Mouse (Mus musculus): ENCODE results near the gene Rtp4. TPM values are rescaled to one million over a fixed set of nuclear protein-coding genes. Genes with fewer than 3 reads are reported as not detected.

Rtp4 gene
- polyA plus RNA-seq, 1 experiment from 2014 or later = 5.5 TPM

DNA sequence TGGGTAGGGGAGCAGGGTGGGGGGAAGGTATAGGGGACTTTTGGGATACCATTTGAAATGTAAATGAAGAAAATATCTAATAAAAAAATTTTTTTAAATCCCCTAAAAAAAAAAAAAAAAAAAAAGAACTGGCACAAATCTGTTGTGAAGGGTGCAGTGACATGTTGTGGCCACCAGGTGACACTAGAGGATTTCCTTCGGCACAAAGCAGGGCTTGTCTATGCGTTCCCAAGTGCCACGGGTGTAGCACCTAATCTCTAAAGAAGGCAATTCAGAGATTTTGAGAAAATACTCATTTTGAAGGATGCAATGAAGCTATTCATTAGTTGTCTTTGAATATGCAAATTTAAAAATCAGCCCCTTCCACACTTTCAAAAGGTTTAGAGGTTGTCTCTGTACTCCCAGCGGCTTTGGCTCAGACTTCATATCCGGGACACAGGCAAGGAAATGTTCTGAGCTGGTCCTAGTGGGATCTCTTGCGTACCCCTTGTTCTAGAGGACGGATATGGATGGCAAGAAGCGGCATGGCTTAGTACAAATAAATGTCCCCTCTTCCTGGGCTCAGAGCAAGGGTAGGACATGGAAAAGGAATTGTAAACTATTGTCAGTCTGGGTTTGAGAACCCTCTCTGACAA lies 30.4 kb downstream of the Rtp4 start:
- 46% methylated on average over 8 of the region's 8 CpGs for WGBS

DNA sequence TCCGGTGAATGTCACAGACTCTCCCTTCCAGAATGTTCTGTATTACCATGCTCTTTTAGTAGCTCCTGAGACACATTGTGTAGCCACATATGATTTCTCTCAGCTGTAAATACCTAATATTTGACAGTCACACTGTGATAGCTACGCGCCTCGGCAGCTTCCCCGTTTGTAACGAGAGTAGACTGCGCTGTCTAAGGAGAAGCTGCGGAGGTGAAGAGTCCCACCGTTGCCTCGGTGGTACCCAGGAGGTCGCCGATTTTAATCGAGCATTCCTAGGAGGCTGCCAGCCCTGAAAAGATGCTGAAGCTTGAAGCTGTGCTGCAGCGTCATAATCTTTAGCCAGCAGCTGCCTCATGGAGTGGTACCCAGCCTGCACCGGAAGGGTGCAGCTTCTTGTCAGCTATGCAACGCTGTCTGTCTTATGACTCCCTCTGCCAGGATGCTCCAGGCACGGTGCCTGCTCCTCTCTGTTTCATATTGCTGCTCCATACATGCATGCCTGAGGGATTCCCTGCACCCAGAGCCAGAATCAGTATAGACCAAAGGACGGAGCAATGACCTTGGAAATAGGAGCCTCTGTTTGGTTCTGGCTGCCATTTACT lies 31.0 kb downstream of the Rtp4 start:
- Histone ChIP-seq H3K27ac (replicated peaks) (no peak overlapping the region), H3K36me3 (no peaks in the 10 kb centered on the region), H3K9ac (replicated peaks) (no peak overlapping the region), H3K27me3 (no peaks in the 10 kb centered on the region), H3K4me1 (no peaks in the 10 kb centered on the region), H3K4me2 (replicated peaks) (no peak overlapping the region), H3K4me3 (no peak overlapping the region), H3K9me3 (no peaks in the 10 kb centered on the region)
- ATAC-seq (replicated peaks) = peak; percentile 83
- 77% methylated on average over 18 of the region's 18 CpGs for WGBS

More for the DNA sequence above, 30.4 kb downstream of the Rtp4 start:
- H3K9ac ChIP-seq (replicated peaks) = no peak overlapping the region
- H3K36me3 ChIP-seq = no peaks in the 10 kb centered on the region
- no peak overlapping the region for H3K4me2 ChIP-seq (replicated peaks)
- H3K27me3 ChIP-seq = no peaks in the 10 kb centered on the region
- H3K4me3 ChIP-seq = no peak overlapping the region
- no peaks in the 10 kb centered on the region for H3K9me3 ChIP-seq
- peak; percentile 84 for ATAC-seq (replicated peaks)
- H3K27ac ChIP-seq (replicated peaks) = no peak overlapping the region
- no peaks in the 10 kb centered on the region for H3K4me1 ChIP-seq

DNA sequence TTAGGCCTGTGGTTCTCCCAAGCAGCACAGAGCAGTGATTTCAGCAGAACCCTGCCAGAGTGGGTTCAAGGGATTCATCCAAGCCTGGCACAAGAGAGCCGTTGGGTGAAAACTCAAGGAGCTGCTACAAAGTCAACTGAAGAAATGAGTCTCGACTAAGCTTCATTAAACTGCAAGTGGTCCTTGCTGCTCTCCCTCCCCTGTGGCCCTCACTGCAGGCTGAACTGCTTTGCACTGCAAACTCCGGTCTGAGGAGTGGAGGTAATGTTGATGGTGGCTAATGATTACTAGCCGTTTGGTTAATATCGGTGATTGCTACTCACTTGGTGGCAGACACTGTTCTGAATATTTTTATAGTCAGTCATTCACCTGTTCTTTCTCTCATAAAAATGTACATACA lies 34.6 kb downstream of the Rtp4 start:
- WGBS = 82% methylated on average over 5 of the region's 5 CpGs
- Histone ChIP-seq H3K27ac (replicated peaks) (no peak overlapping the region), H3K27me3 (no peaks in the 10 kb centered on the region), H3K9ac (replicated peaks) (no peak overlapping the region), H3K4me3 (no peak overlapping the region), H3K4me1 (no peaks in the 10 kb centered on the region), H3K9me3 (no peaks in the 10 kb centered on the region), H3K4me2 (replicated peaks) (no peak overlapping the region), H3K36me3 (no peaks in the 10 kb centered on the region)
- no peak for ATAC-seq (replicated peaks)

DNA sequence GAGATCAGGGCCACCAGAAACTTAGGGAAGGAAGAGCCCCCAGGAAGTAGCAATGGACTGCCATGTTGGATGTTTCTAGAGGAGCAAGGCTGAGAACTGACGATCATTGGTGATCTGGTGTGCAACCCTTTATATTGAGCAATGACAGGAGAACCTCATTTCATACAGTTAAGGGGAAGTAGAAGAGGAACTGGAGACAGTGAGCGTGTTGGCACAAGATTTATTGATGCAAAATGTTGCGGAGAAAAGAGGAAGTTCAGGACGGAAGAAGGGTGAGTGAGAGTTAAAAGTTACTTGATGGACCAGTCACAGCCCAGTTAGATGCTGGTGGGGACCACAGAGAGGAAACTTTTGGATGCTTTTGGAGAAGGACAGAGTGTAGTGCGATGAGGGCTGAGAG lies 37.1 kb downstream of the Rtp4 start:
- 95% methylated on average over 5 of the region's 5 CpGs for WGBS
- H3K4me1 ChIP-seq = no peaks in the 10 kb centered on the region
- H3K27ac ChIP-seq (replicated peaks) = no peak overlapping the region
- H3K27me3 ChIP-seq = no peaks in the 10 kb centered on the region
- H3K36me3 ChIP-seq = no peaks in the 10 kb centered on the region
- no peak overlapping the region for H3K4me2 ChIP-seq (replicated peaks)
- no peak overlapping the region for H3K9ac ChIP-seq (replicated peaks)
- ATAC-seq (replicated peaks) = no peak
- no peaks in the 10 kb centered on the region for H3K9me3 ChIP-seq
- H3K4me3 ChIP-seq = no peak overlapping the region

DNA sequence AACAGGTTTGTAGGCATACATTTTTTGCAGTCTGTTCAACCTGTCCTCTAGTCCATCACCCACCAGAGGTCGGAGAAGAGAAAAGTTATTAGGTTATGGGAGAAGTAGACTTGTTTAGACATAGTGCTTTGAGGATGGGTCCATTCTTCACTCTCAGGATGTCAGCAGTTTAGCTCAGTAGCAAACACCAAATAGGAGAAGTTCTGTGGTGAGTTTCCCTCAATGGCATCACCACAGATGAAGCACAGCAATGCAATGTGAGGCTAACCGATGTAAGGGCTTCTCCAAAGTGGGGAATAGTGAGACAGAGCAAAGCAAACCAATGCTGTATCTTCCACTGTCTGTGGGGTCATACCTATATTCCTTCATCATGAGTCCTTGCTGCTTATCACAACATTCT lies 37.6 kb downstream of the Rtp4 start:
- no peaks in the 10 kb centered on the region for H3K9me3 ChIP-seq
- no peaks in the 10 kb centered on the region for H3K27me3 ChIP-seq
- no peaks in the 10 kb centered on the region for H3K4me1 ChIP-seq
- H3K4me3 ChIP-seq = no peak overlapping the region
- no peak overlapping the region for H3K27ac ChIP-seq (replicated peaks)
- no peaks in the 10 kb centered on the region for H3K36me3 ChIP-seq
- 86% methylated on average over 2 of the region's 2 CpGs for WGBS
- H3K9ac ChIP-seq (replicated peaks) = no peak overlapping the region
- H3K4me2 ChIP-seq (replicated peaks) = no peak overlapping the region
- no peak for ATAC-seq (replicated peaks)

DNA sequence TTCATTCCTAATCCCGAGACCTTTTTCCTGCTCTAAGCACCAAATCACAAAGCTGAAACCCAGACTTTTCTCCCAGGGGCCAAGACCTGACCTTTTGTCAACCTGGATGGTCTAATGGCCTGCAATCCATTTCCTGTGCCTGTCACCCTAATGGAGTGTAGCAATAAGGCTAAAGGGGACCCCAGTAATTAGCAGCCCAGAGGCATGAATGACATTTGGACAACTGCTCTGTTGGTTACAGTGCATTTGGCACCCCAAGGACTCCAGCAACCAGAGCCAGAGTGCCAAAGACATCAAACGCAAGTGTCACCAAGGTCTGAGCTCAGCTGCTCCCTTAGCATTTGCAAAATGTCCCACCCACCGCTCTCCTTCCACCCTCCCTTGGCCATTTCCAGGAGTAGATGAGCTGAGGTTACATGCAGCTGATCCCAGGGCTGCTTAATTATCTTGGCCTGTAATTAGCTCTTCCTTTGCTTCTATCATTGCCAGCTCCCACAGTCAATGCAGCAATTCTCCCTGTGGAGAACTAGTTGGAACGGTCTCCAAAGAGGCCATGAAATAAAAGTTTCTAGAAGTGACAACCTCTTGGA lies 48.4 kb downstream of the Rtp4 start:
- Histone ChIP-seq H3K4me3 (no peak overlapping the region), H3K36me3 (no peaks in the 10 kb centered on the region), H3K9ac (replicated peaks) (no peak overlapping the region), H3K4me1 (no peaks in the 10 kb centered on the region), H3K4me2 (replicated peaks) (no peak overlapping the region), H3K27ac (replicated peaks) (no peak overlapping the region), H3K9me3 (no peaks in the 10 kb centered on the region), H3K27me3 (no peaks in the 10 kb centered on the region)
- ATAC-seq (replicated peaks) = no peak
- WGBS = 53% methylated on average over 4 of the region's 4 CpGs

DNA sequence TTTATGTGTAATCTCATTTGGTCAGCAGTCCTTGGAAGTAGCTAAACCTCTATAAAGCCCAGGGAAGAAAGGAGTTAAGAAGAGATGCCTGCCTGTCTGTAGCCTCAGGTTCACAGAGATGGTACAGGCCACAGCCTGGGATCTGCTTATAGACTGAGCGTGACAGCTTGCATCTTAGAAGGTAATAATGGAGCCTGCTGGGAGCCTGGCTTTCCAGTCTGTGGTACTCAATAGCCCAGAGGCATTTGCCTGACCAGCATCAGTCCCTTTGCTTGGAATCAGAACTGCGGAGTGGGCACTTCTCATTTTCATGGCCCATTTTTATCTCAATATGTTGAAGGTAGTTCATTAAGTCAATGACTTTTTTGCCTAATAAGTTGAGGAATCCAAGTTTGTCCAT lies 54.5 kb downstream of the Rtp4 start:
- no peak overlapping the region for H3K4me3 ChIP-seq
- 88% methylated on average over 2 of the region's 2 CpGs for WGBS
- H3K9ac ChIP-seq (replicated peaks) = no peak overlapping the region
- no peaks in the 10 kb centered on the region for H3K36me3 ChIP-seq
- no peak overlapping the region for H3K4me2 ChIP-seq (replicated peaks)
- ATAC-seq (replicated peaks) = no peak
- H3K27me3 ChIP-seq = no peaks in the 10 kb centered on the region
- H3K4me1 ChIP-seq = no peaks in the 10 kb centered on the region
- H3K9me3 ChIP-seq = no peaks in the 10 kb centered on the region
- no peak overlapping the region for H3K27ac ChIP-seq (replicated peaks)

DNA sequence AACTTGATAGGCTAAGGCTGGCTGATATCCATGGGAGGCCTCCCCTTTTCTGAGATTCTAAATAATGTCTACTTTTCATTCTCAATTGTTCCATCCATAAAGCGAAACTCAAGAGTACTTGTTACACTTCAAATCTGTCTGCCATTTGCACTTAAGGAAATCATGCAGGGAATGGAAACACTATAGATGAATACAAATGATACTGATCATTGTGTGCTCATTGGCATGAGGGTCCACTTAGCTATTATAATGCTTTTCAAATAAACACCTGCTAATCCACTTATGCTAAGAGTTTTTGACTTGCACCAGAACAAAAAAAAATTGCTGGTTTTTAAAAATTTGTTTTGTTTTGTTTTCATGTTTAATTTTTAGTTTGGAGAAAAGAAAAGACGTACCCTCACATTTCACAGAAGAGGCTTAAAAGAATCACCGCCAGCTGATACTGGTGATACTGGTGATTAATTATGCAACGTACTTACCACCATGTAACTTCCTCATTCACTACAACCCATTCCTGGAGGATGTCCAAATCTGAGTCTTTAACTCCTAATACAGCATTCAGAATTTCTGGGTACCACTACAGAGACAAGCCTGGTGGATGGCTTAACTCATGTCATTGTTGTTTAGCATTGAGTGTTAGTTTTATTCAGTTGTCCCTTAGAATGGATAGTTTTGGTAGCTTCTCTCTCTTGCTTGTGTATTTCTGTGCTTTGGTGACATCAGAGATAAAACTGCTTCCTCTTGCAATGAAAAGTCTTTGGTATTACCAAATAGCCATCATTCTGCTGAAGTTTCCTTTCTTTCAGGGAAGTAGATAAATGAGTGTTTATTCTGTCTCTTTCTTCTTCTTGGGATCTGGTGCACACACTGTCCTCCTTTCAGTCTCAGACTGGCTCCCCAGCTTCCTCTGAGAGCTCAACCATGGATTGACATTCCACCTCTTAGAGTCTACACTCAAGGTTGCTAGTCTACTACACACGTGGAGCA lies 71.3 kb downstream of the Rtp4 start:
- Histone ChIP-seq H3K36me3 (no peaks in the 10 kb centered on the region), H3K4me1 (no peaks in the 10 kb centered on the region), H3K4me3 (no peak overlapping the region), H3K4me2 (replicated peaks) (no peak overlapping the region), H3K9me3 (peaks cover 7% of the 10 kb centered on the region), H3K27me3 (no peaks in the 10 kb centered on the region), H3K27ac (replicated peaks) (no peak overlapping the region), H3K9ac (replicated peaks) (no peak overlapping the region)
- 44% methylated on average over 5 of the region's 5 CpGs for WGBS
- no peak for ATAC-seq (replicated peaks)

DNA sequence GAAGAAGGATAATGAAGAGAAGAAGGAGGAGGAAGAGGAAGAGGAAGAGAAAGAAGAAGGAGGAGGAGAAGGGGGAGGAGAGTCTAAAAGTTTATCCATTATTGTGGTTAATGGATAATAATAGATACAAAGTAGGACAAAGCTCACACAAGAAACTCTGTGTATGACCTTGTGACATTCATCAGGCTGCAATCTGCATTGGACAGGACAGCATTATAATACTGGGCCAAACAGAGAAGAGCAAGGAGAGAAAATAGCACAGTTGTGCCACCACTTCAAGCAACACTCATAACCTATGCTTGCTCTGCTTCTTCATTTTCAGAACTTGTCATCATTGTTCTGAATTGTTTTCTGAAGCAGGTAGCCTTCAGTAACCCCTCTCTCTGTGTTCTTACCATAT lies 72.4 kb downstream of the Rtp4 start:
- Histone ChIP-seq H3K4me2 (replicated peaks) (no peak overlapping the region), H3K9me3 (peaks cover 7% of the 10 kb centered on the region), H3K27me3 (no peaks in the 10 kb centered on the region), H3K4me3 (no peak overlapping the region), H3K4me1 (peaks cover 6% of the 10 kb centered on the region), H3K9ac (replicated peaks) (no peak overlapping the region), H3K27ac (replicated peaks) (no peak overlapping the region), H3K36me3 (no peaks in the 10 kb centered on the region)
- ATAC-seq (replicated peaks) = no peak

DNA sequence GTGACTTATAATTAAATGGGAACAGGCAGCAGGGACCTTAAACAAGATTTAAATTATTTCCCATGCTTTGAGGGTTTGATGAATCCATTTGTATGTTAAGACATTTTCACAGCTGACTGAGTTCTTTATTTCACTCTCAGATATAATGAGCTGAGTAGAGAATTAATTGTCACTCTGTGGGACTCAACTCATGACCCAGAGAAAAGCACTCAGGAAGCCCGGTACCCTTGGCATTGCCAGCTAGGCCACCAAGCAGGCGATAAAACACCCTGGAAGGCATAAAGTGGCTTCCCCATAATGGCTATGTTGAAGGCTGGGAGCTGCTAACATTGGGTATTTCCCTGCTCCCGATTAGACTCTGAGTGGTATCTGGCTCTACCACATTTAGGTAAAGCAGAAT lies 76.6 kb downstream of the Rtp4 start:
- Histone ChIP-seq H3K27ac (replicated peaks) (no peak overlapping the region), H3K4me1 (peaks cover 6% of the 10 kb centered on the region), H3K4me3 (no peak overlapping the region), H3K4me2 (replicated peaks) (no peak overlapping the region), H3K27me3 (no peaks in the 10 kb centered on the region; the same call in 1 of the 2 replicates), H3K36me3 (no peaks in the 10 kb centered on the region), H3K9ac (replicated peaks) (no peak overlapping the region), H3K9me3 (no peaks in the 10 kb centered on the region)
- ATAC-seq (replicated peaks) = 0 out of 2 replicates have a peak, but pooled peaks have one; percentile 41
- WGBS = 9% methylated on average over 3 of the region's 3 CpGs

DNA sequence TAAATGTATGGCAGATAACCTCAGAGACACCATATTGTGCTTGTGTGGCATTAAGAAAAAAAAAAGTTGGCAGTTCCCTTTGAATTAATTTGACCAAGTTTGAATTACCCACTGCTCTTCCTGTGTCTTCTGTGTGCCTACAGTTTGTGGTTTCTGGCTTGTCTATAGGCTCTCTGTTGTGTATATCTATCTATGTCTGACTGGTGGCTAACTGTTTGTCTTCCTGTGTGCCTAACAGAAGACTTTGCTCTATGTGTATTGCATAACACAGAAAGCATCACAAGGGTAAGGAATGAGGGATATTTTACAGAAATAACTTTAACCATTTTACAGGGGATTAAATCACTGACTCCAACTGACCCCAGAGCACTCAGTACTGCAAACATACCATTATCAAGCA lies 77.9 kb downstream of the Rtp4 start:
- Histone ChIP-seq H3K9me3 (no peaks in the 10 kb centered on the region), H3K27ac (replicated peaks) (no peak overlapping the region), H3K27me3 (no peaks in the 10 kb centered on the region; the same call in 1 of the 2 replicates), H3K36me3 (no peaks in the 10 kb centered on the region), H3K9ac (replicated peaks) (no peak overlapping the region), H3K4me1 (peaks cover 6% of the 10 kb centered on the region), H3K4me3 (no peak overlapping the region), H3K4me2 (replicated peaks) (no peak overlapping the region)
- ATAC-seq (replicated peaks) = no peak

DNA sequence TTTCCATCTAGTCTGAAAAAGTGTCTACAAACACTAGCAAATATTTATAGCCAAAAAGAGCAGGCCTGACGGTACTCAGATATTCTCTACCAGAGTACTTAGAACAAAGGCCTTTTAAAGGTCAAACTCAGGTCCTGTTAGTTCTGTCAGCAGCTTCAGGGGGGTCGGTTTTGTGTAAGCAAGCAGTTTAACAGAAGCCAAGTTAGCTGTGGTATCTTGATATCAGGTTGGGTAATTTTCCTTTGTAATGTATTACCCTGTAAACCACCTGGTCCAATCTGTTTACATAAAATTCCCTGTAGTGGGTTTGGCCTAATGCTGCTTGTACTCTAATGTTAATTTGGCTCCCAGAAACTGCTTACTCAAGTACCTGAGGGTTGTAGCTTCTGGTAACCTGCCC lies 86.1 kb downstream of the Rtp4 start:
- no peak for ATAC-seq (replicated peaks)
- 88% methylated on average over 2 of the region's 2 CpGs for WGBS
- Histone ChIP-seq H3K4me3 (no peak overlapping the region), H3K4me2 (replicated peaks) (no peak overlapping the region), H3K4me1 (no peaks in the 10 kb centered on the region), H3K27me3 (no peaks in the 10 kb centered on the region), H3K27ac (replicated peaks) (no peak overlapping the region), H3K9ac (replicated peaks) (no peak overlapping the region), H3K36me3 (no peaks in the 10 kb centered on the region), H3K9me3 (no peaks in the 10 kb centered on the region)

Measured in forebrain, embryonic 15.5 days (tissue).